Mouse (Mus musculus): ENCODE measurements around the gene Pnldc1.
A peak's percentile ranks its signal among the peaks of the same experiment; 100 is the strongest.
"Not testable (repeated sequence)": the region's sequence is repeated elsewhere in the genome, so short reads cannot be mapped to it uniquely, and the experiment has no call there.

Gene Pnldc1

DNA sequence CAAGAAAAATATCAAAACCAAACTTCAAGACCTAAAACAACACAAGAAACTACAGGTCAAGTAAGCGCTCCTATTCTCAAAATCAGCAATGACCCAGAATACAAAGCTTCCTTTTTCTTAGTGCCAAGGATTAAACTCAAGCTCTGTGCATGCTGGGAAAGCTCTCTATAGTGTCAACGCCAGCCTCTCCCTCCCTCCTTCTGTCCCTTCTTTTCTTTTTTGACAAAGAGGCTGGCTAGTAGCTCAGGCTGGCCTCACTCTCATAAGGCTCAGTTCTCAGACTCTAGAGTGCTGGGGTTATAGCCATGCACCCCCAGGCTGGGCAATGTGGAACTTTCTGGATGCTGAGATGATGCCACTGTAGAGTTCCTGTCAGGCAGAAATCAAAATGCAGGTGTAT lies 28.0 kb upstream of the Pnldc1 start:
- H3K4me3 ChIP-seq (replicated peaks; ENCODE audit: low read length): no peak overlapping the region
- no peak for TF ChIP-seq NANOG (IDR thresholded peaks at IDR 0.05; ENCODE audit: borderline replicate concordance, low read length)
- TF ChIP-seq POU5F1 (IDR thresholded peaks at IDR 0.05; ENCODE audit: borderline replicate concordance, low read length): no peak
- no peak for TF ChIP-seq CTCF (conservative IDR thresholded peaks at IDR 0.05; ENCODE audit: low read length)
- peaks cover 8% of the 10 kb centered on the region; the same call in 1 of the 2 replicates for H3K4me1 ChIP-seq (replicated peaks; ENCODE audit: low read depth, low read length)
- no peaks in the 10 kb centered on the region for H3K9me3 ChIP-seq (ENCODE audit: low read length)
- H3K36me3 ChIP-seq (ENCODE audit: insufficient read depth, low read length): peaks cover 12% of the 10 kb centered on the region
- no peaks in the 10 kb centered on the region for H3K27me3 ChIP-seq (ENCODE audit: insufficient read depth, low read length)

DNA sequence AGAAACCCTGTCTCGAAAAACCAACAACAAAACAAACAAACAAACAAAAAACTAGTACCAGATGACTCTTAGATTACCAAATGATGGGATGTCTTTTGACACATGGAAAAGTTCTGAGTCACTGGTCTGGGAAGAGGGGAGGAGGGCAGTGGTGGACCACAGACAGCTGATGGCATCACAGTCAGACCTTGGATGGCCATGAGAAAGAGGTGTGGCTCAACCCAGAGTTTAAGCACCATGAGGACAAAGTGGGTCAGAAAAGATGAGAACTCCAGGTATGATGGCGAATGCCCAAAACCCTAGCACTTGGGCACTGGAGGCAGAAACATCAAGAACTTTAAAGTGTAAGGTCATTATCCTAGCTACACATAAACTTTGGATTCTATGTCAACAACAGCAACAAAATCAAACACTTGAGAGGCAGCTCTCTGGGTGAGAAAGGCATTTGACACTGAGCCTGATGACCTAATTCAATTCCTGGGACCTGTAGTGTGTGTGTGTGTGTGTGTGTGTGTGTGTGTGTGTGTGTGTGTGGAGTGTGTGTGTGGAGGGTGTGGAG lies 27.5 kb upstream of the Pnldc1 start:
- TF ChIP-seq POU5F1 (IDR thresholded peaks at IDR 0.05; ENCODE audit: borderline replicate concordance, low read length) (no peak), CTCF (conservative IDR thresholded peaks at IDR 0.05; ENCODE audit: low read length) (no peak), NANOG (IDR thresholded peaks at IDR 0.05; ENCODE audit: borderline replicate concordance, low read length) (no peak)
- Histone ChIP-seq H3K27me3 (ENCODE audit: insufficient read depth, low read length) (no peaks in the 10 kb centered on the region), H3K4me3 (replicated peaks; ENCODE audit: low read length) (no peak overlapping the region), H3K36me3 (ENCODE audit: insufficient read depth, low read length) (peaks cover 7% of the 10 kb centered on the region), H3K4me1 (replicated peaks; ENCODE audit: low read depth, low read length) (peaks cover 8% of the 10 kb centered on the region; the same call in 1 of the 2 replicates), H3K9me3 (ENCODE audit: low read length) (no peaks in the 10 kb centered on the region)

DNA sequence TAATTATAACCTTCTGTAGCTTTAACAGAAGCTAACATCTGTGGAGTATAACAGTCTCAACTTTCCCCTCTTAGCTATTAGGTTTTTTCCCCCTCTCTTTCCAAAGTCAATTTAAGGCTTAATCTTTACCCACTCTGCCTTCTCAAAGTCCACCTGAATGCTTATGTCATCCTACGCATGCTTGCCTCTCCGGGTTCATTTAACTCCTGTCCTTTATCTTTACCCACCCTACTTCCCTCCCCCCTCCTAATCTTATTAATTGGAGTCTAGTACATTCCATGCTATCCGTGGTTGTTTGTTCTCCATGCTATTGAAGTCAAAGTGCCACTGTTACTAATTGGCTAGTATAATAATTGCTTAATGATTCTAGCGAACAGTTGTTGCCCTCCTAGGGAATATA lies 25.7 kb upstream of the Pnldc1 start:
- H3K36me3 ChIP-seq (ENCODE audit: insufficient read depth, low read length): no peaks in the 10 kb centered on the region
- H3K9me3 ChIP-seq (ENCODE audit: low read length): no peaks in the 10 kb centered on the region
- peaks cover 10% of the 10 kb centered on the region for H3K4me1 ChIP-seq (replicated peaks; ENCODE audit: low read depth, low read length)
- H3K4me3 ChIP-seq (replicated peaks; ENCODE audit: low read length): no peak overlapping the region
- TF ChIP-seq POU5F1 (IDR thresholded peaks at IDR 0.05; ENCODE audit: borderline replicate concordance, low read length): no peak
- TF ChIP-seq NANOG (IDR thresholded peaks at IDR 0.05; ENCODE audit: borderline replicate concordance, low read length): no peak
- no peak for TF ChIP-seq CTCF (conservative IDR thresholded peaks at IDR 0.05; ENCODE audit: low read length)
- H3K27me3 ChIP-seq (ENCODE audit: insufficient read depth, low read length): no peaks in the 10 kb centered on the region

DNA sequence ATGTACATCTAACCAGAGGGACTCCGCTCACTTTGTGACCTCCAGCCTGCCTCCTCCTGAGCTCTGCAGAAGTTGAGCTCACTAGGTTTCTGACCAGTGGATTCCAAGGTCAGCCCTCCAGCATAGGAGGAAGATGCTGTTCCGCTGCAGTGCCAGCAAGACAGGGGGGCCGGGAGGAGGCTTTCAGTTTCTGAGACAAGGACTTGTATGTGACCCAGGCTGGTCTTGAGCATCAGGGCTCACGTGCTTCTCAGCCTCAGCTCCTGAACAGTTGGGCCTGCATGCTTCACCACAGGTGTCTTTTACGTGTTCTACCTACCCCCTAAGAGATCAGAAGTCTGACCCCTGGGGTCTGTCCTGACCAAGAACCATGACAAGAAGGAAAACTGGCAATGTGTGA lies 21.5 kb upstream of the Pnldc1 start:
- not testable (repeated sequence) for H3K27me3 ChIP-seq (ENCODE audit: insufficient read depth, low read length); H3K4me1 ChIP-seq (replicated peaks; ENCODE audit: low read depth, low read length); H3K4me3 ChIP-seq (replicated peaks; ENCODE audit: low read length); H3K36me3 ChIP-seq (ENCODE audit: insufficient read depth, low read length); H3K9me3 ChIP-seq (ENCODE audit: low read length)

DNA sequence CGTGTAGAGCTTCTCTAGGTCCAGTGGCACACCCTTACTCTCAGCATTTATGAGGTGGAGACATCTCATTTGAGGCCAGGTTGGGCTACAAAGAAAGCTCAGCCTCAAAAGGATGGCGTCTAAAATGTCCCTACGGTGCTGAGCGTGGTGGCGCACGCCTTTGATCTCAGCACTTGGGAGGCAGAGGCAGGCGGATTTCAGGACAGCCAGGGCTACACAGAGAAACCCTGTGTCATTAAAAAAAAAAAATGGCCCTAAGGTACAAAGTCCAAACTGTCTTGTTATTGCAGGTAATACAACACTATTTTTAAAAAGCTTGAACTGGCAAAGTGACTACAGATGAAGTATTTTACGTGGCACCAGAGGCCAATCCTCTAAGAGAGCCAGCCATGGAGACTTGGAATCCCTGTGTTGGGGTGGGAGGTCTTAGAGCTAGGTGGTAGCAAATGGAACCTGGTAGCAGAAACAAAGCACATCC lies 15.7 kb upstream of the Pnldc1 start:
- H3K4me1 ChIP-seq (replicated peaks; ENCODE audit: low read depth, low read length): peaks cover 34% of the 10 kb centered on the region
- no peaks in the 10 kb centered on the region for H3K9me3 ChIP-seq (ENCODE audit: low read length)
- peaks cover 60% of the 10 kb centered on the region for H3K36me3 ChIP-seq (ENCODE audit: insufficient read depth, low read length)
- TF ChIP-seq NANOG (IDR thresholded peaks at IDR 0.05; ENCODE audit: borderline replicate concordance, low read length) (no peak), POU5F1 (IDR thresholded peaks at IDR 0.05; ENCODE audit: borderline replicate concordance, low read length) (no peak), CTCF (conservative IDR thresholded peaks at IDR 0.05; ENCODE audit: low read length) (no peak)
- H3K4me3 ChIP-seq (replicated peaks; ENCODE audit: low read length): no peak overlapping the region
- H3K27me3 ChIP-seq (ENCODE audit: insufficient read depth, low read length): no peaks in the 10 kb centered on the region

DNA sequence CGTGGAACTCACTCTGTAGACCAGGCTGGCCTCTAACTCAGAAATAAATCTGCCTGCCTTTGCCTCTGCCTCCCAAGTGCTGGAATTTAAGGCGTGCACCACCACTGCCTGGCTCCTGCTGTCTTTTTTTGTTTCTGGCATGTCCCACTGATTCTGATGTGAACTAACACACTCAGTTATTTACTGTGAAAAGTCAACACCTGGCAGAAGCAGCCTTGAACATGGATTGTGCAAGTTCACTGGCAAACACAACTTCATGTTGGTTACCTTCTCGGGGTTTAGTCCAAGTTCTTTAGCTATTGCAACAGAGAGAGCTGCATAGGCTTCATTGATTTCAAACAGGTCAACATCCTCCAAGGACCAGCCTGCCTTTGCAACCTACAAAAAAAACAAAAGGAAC lies 15.0 kb upstream of the Pnldc1 start:
- TF ChIP-seq CTCF (conservative IDR thresholded peaks at IDR 0.05; ENCODE audit: low read length) (no peak), POU5F1 (IDR thresholded peaks at IDR 0.05; ENCODE audit: borderline replicate concordance, low read length) (no peak), NANOG (IDR thresholded peaks at IDR 0.05; ENCODE audit: borderline replicate concordance, low read length) (no peak)
- Histone ChIP-seq H3K36me3 (ENCODE audit: insufficient read depth, low read length) (peaks cover 68% of the 10 kb centered on the region), H3K4me3 (replicated peaks; ENCODE audit: low read length) (no peak overlapping the region), H3K9me3 (ENCODE audit: low read length) (no peaks in the 10 kb centered on the region), H3K4me1 (replicated peaks; ENCODE audit: low read depth, low read length) (peaks cover 37% of the 10 kb centered on the region), H3K27me3 (ENCODE audit: insufficient read depth, low read length) (no peaks in the 10 kb centered on the region)

DNA sequence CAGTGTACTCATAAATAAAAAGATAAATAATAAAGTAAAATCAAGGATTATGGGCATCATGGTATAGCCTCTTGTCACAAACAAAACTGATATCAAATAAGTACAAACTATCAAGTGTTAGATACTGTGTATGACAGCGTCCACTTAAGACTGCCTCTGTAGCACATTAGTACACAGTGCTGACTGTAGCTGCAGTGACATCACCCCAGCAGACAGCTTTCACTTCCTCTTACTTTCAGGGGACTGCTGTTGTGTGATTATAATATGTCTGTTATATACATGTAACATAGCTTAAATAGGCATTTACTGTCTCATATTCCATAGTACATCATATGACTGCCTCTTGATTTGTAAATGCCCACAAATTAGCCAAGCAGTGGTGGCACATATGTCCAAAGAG lies 11.0 kb upstream of the Pnldc1 start:
- Histone ChIP-seq H3K9me3 (ENCODE audit: low read length) (no peaks in the 10 kb centered on the region), H3K36me3 (ENCODE audit: insufficient read depth, low read length) (peaks cover 83% of the 10 kb centered on the region), H3K4me3 (replicated peaks; ENCODE audit: low read length) (no peak overlapping the region), H3K4me1 (replicated peaks; ENCODE audit: low read depth, low read length) (peaks cover 62% of the 10 kb centered on the region), H3K27me3 (ENCODE audit: insufficient read depth, low read length) (no peaks in the 10 kb centered on the region)
- no peak for TF ChIP-seq CTCF (conservative IDR thresholded peaks at IDR 0.05; ENCODE audit: low read length)
- TF ChIP-seq NANOG (IDR thresholded peaks at IDR 0.05; ENCODE audit: borderline replicate concordance, low read length): no peak
- TF ChIP-seq POU5F1 (IDR thresholded peaks at IDR 0.05; ENCODE audit: borderline replicate concordance, low read length): no peak

DNA sequence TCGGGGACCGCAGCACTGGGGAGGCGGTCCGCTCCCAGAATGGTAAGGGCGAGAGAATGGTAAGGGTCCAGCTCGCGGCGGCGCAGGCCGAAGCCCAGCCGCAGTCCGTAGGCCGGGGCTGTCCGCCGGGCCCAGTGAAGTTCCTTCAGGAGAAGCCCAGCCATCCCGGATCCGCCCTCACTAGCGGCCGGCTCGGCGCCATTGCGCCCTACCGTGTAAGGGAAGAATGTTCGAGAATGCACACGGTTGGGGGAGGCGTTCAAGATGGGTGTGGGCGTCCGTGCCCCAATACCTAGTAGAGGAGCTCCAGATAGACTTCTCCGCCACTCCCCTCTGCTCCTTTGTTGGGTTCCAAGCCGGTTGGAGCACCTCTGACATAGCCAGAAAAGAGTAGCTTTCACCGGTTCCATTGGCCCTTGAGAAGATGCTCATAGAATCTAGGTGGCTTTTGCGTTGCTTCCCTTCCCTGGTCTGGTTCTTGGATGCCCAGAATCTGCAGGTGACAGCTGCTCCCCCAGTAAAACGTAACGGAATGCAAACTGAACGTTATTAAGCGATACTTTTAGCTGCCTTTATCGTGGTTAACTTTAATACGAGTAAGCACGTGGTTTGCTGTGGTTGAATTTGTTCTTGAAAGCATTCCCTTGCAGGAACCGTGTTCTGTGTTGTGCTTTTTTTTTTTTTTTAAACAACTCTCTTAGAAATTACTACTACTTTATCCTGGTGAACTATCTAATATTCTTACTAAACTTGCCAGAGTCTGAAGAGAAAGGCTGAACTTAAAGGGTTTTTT lies 6.8 kb upstream of the Pnldc1 start:
- Histone ChIP-seq H3K36me3 (ENCODE audit: insufficient read depth, low read length) (peaks cover 74% of the 10 kb centered on the region), H3K27me3 (ENCODE audit: insufficient read depth, low read length) (no peaks in the 10 kb centered on the region), H3K4me1 (replicated peaks; ENCODE audit: low read depth, low read length) (peaks cover 53% of the 10 kb centered on the region), H3K4me3 (replicated peaks; ENCODE audit: low read length) (peak overlapping the region; percentile 98), H3K9me3 (ENCODE audit: low read length) (no peaks in the 10 kb centered on the region)
- TF ChIP-seq POU5F1 (IDR thresholded peaks at IDR 0.05; ENCODE audit: borderline replicate concordance, low read length) (no peak), CTCF (conservative IDR thresholded peaks at IDR 0.05; ENCODE audit: low read length) (no peak), NANOG (IDR thresholded peaks at IDR 0.05; ENCODE audit: borderline replicate concordance, low read length) (no peak)

Data from E14TG2a.4 (cell line).